Mouse (Mus musculus) megakaryocyte, embryonic 14.5 days (primary cell): ENCODE results near the gene Ift22.

Experiments used
- FLI1 ChIP-seq: IDR thresholded peaks from 2 replicates; pipeline ENCODE4 v1.6.1; 2012; ENCODE audit warnings: low read length, inconsistent platforms, mixed read lengths
- GATA1 ChIP-seq: IDR thresholded peaks from 3 replicates; pipeline ENCODE4 v1.6.1; 2012; ENCODE audit warnings: mixed read lengths, low read length, inconsistent platforms, borderline replicate concordance

DNA sequence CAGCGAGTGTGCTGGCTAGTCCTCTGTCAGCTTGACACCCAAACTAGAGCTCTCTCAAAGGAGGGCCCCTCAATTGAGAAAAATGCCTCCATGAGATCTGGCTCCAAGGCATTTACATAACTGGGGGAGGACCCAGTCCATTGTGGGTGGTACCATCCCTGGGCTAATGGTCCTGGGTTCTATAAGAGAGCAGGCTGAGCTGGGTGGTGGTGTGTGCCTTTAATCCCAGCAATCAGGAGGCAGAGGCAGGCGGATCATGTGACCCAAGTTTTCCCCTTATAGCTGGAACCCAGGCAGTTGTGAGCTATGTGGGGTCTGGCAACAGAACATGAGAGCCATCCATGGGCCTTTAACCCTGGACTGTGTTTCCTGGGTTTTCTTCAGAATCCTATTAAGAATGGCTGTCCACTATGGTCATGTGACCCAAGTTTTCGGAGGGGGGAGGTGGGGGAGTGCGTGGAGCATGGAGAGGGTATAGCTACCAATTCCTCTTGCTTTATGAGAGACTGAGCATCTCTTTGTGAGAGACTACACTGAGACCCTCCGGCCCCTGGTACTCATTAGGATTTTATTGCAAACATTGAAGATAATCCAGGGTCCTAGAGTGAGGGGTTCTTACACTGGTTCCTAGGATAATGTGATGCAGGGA lies 53.5 kb downstream of the Ift22 start:
- TF ChIP-seq GATA1 (no peak), FLI1 (no peak)
